Mouse (Mus musculus): Measurements from ENCODE around the gene Ap3d1.

The Ap3d1 gene

GRCm38 (mm10) chr10:80683647-80684046 lies 58.4 kb downstream of the Ap3d1 start:
- DNase-seq (ENCODE audit: low spot score), result no peak

- DNase-seq (ENCODE audit: low spot score), result no peak
Observed at GRCm38 (mm10) chr10:80682003-80682402, 60.1 kb downstream of the Ap3d1 start.

- DNase-seq (ENCODE audit: low spot score), result no peak
Observed at GRCm38 (mm10) chr10:80680260-80680696, 61.8 kb downstream of the Ap3d1 start.

GRCm38 (mm10) chr10:80679556-80680259 lies 62.4 kb downstream of the Ap3d1 start:
- DNase-seq (ENCODE audit: low spot score), result no peak

GRCm38 (mm10) chr10:80678601-80679377 lies 63.3 kb downstream of the Ap3d1 start:
- no peak for DNase-seq (ENCODE audit: low spot score)

GRCm38 (mm10) chr10:80677942-80678436 lies 64.1 kb downstream of the Ap3d1 start, which contains the start of gene Mknk2:
Mknk2 (minus strand) TSS chr10:80678112.
- no peak for DNase-seq (ENCODE audit: low spot score)

- no peak for DNase-seq (ENCODE audit: low spot score)
Observed at GRCm38 (mm10) chr10:80677128-80677875, 64.8 kb downstream of the Ap3d1 start.

- DNase-seq (ENCODE audit: low spot score), result peak; percentile 99
Observed at GRCm38 (mm10) chr10:80676198-80676928, 65.7 kb downstream of the Ap3d1 start.

GRCm38 (mm10) chr10:80675405-80676197 lies 66.5 kb downstream of the Ap3d1 start:
- DNase-seq (ENCODE audit: low spot score), result no peak

- no peak for DNase-seq (ENCODE audit: low spot score)
Observed at GRCm38 (mm10) chr10:80674851-80675404, 67.1 kb downstream of the Ap3d1 start.

- DNase-seq (ENCODE audit: low spot score), result no peak
Observed at GRCm38 (mm10) chr10:80674161-80674711, 67.8 kb downstream of the Ap3d1 start.

GRCm38 (mm10) chr10:80673690-80674089 lies 68.4 kb downstream of the Ap3d1 start:
- no peak for DNase-seq (ENCODE audit: low spot score)

GRCm38 (mm10) chr10:80671936-80672690 lies 70.0 kb downstream of the Ap3d1 start:
- no peak for DNase-seq (ENCODE audit: low spot score)

GRCm38 (mm10) chr10:80671251-80671650 lies 70.8 kb downstream of the Ap3d1 start:
- no peak for DNase-seq (ENCODE audit: low spot score)

- no peak for DNase-seq (ENCODE audit: low spot score)
Observed at GRCm38 (mm10) chr10:80670531-80670930, 71.5 kb downstream of the Ap3d1 start.

- no peak for DNase-seq (ENCODE audit: low spot score)
Observed at GRCm38 (mm10) chr10:80669737-80670485, 72.2 kb downstream of the Ap3d1 start.

GRCm38 (mm10) chr10:80669018-80669417 lies 73.0 kb downstream of the Ap3d1 start:
- no peak for DNase-seq (ENCODE audit: low spot score)

- DNase-seq (ENCODE audit: low spot score), result no peak
Observed at GRCm38 (mm10) chr10:80668614-80669013, 73.5 kb downstream of the Ap3d1 start.

Data from embryo, embryonic 10 days (tissue).